13 mouse cellular contexts compared by ENCODE assay signal in genomic region chr19:56363721-56364460, GRCm38 (mm10). TPM values are rescaled to one million over a fixed set of nuclear protein-coding genes. Genes with fewer than 3 reads are reported as not detected.
DNase-seq lines count a peak whose midpoint lies in the region; ATAC-seq and TF ChIP-seq lines count a peak whose summit lies in the region.
"Had no signal": no experiment of that assay in that cellular context is flagged by ENCODE, and none has a peak within 500 bp of the region (broad histone marks: within the 10 kb centered on the region; RNA-seq: fewer than 3 reads in every experiment).

No protein-coding gene starts in this region.

- no peak overlapping the region for H3K9ac ChIP-seq in kidney, postnatal 0 days (ENCODE audit: low read depth, low read length)
- H3K9ac ChIP-seq in lung, embryonic 16.5 days (ENCODE audit: low read length), result no peak overlapping the region
- H3K9ac ChIP-seq: neural tube, embryonic 15.5 days had no signal

- peak overlapping the region; percentile 28 for H3K4me2 ChIP-seq in kidney, postnatal 0 days (ENCODE audit: low read length)
- 0 out of 2 replicates have a peak overlapping the region, but pooled peaks have one; percentile 10 for H3K4me2 ChIP-seq in lung, embryonic 16.5 days (ENCODE audit: low read depth, low read length)
- H3K4me2 ChIP-seq: neural tube, embryonic 15.5 days had no signal

- no peak overlapping the region for H3K4me3 ChIP-seq in kidney, postnatal 0 days (replicated peaks; ENCODE audit: low read depth, low read length)
- H3K4me3 ChIP-seq in lung, embryonic 16.5 days (ENCODE audit: low read length), result no peak overlapping the region
- no peak overlapping the region for H3K4me3 ChIP-seq in thymus, adult 2 months (ENCODE audit: control insufficient read depth, insufficient read depth, low read length)
- H3K4me3 ChIP-seq in cerebellum, adult 2 months (replicated peaks; ENCODE audit: insufficient read depth, low read depth, low read length), result no peak overlapping the region
- H3K4me3 ChIP-seq: embryonic facial prominence, embryonic 10.5 days; neural tube, embryonic 15.5 days had no signal

- peak; percentile 67 for DNase-seq in kidney, postnatal 0 days (ENCODE audit: low spot score)
- DNase-seq in kidney, adult 9 months, result no peak
- peak; percentile 23 for DNase-seq in B cell, adult 2 months
- peak; percentile 68 for DNase-seq in thymus, adult 2 months
- DNase-seq in layer of hippocampus, adult 9-10 months (ENCODE audit: low spot score), result no peak
- DNase-seq in cerebellum, adult 2 months, result no peak
- DNase-seq: cerebellum, adult 9-11 months; heart, postnatal 4 days; kidney, adult 8-10 months; right cerebral cortex, adult 18-20 months had no signal

- no peaks in the 10 kb centered on the region for H3K9me3 ChIP-seq in kidney, postnatal 0 days (replicated peaks; ENCODE audit: low read length)
- H3K9me3 ChIP-seq in lung, embryonic 16.5 days (ENCODE audit: control insufficient read depth, low read length), result no peaks in the 10 kb centered on the region
- H3K9me3 ChIP-seq: embryonic facial prominence, embryonic 10.5 days; neural tube, embryonic 15.5 days had no signal

- 0 out of 2 replicates have a peak, but pooled peaks cover 4% of the 10 kb centered on the region for H3K4me1 ChIP-seq in kidney, postnatal 0 days (replicated peaks; ENCODE audit: insufficient read depth, low read length)
- peaks cover 16% of the 10 kb centered on the region for H3K4me1 ChIP-seq in lung, embryonic 16.5 days (replicated peaks; ENCODE audit: control insufficient read depth, insufficient read depth, low read length)
- peaks cover 21% of the 10 kb centered on the region for H3K4me1 ChIP-seq in thymus, adult 2 months (replicated peaks; ENCODE audit: control insufficient read depth, insufficient read depth, low read length)
- no peaks in the 10 kb centered on the region for H3K4me1 ChIP-seq in cerebellum, adult 2 months (ENCODE audit: control insufficient read depth, insufficient read depth, low read length)
- H3K4me1 ChIP-seq: embryonic facial prominence, embryonic 10.5 days; neural tube, embryonic 15.5 days had no signal

- 49% methylated on average over 15 of the region's 15 CpGs for WGBS in kidney, postnatal 0 days
- 36% methylated on average over 15 of the region's 15 CpGs for WGBS in lung, embryonic 16.5 days
- WGBS in thymus, adult 2 months, result 19% methylated on average over 15 of the region's 15 CpGs
- 83% methylated on average over 15 of the region's 15 CpGs for WGBS in cerebellum, adult 2 months

- no peaks in the 10 kb centered on the region for H3K27me3 ChIP-seq in kidney, postnatal 0 days (ENCODE audit: insufficient read depth, low read length)
- no peaks in the 10 kb centered on the region for H3K27me3 ChIP-seq in lung, embryonic 16.5 days (ENCODE audit: control insufficient read depth, insufficient read depth, low read depth, low read length)
- H3K27me3 ChIP-seq in thymus, adult 2 months (ENCODE audit: control insufficient read depth, insufficient read depth, low read length), result no peaks in the 10 kb centered on the region
- no peaks in the 10 kb centered on the region for H3K27me3 ChIP-seq in cerebellum, adult 2 months (ENCODE audit: control insufficient read depth, insufficient read depth, low read length)
- H3K27me3 ChIP-seq: neural tube, embryonic 15.5 days had no signal

- no peaks in the 10 kb centered on the region for H3K36me3 ChIP-seq in kidney, postnatal 0 days (ENCODE audit: insufficient read depth, low read length)
- no peaks in the 10 kb centered on the region for H3K36me3 ChIP-seq in lung, embryonic 16.5 days (ENCODE audit: control insufficient read depth, insufficient read depth, low read length)
- no peaks in the 10 kb centered on the region for H3K36me3 ChIP-seq in thymus, adult 2 months (ENCODE audit: control insufficient read depth, insufficient read depth, low read length)
- H3K36me3 ChIP-seq: embryonic facial prominence, embryonic 10.5 days; neural tube, embryonic 15.5 days had no signal

- ATAC-seq in kidney, postnatal 0 days (replicated peaks; ENCODE audit: low FRiP score, low read depth), result no peak
- ATAC-seq in lung, embryonic 16.5 days (ENCODE audit: low read depth), result peak; percentile 69

- no peak for TF ChIP-seq POLR2A in thymus, adult 2 months (IDR thresholded peaks at IDR 0.05; ENCODE audit: control insufficient read depth, extremely low read depth, insufficient read depth, low read length, poor library complexity)
- TF ChIP-seq POLR2A in cerebellum, adult 2 months (IDR thresholded peaks at IDR 0.05; ENCODE audit: borderline replicate concordance, insufficient read depth, low read length), result no peak

- no peak for TF ChIP-seq CTCF in kidney, postnatal 0 days (IDR thresholded peaks at IDR 0.05; ENCODE audit: low read depth)
- no peak for TF ChIP-seq CTCF in thymus, adult 2 months (IDR thresholded peaks at IDR 0.05; ENCODE audit: borderline replicate concordance, control insufficient read depth, extremely low read depth, insufficient read depth, low read length, poor library complexity)
- TF ChIP-seq CTCF in cerebellum, adult 2 months (IDR thresholded peaks at IDR 0.05; ENCODE audit: borderline replicate concordance, insufficient read depth, low read depth, low read length), result no peak

- no peak overlapping the region for H3K27ac ChIP-seq in kidney, postnatal 0 days
- peak overlapping the region; percentile 41; the same call in 1 of the 2 replicates for H3K27ac ChIP-seq in lung, embryonic 16.5 days (ENCODE audit: low read length)
- peak overlapping the region; percentile 93 for H3K27ac ChIP-seq in thymus, adult 2 months (ENCODE audit: control insufficient read depth, insufficient read depth, low read length)
- H3K27ac ChIP-seq in cerebellum, adult 2 months (ENCODE audit: insufficient read depth, low read length), result no peak overlapping the region
- H3K27ac ChIP-seq: embryonic facial prominence, embryonic 10.5 days; neural tube, embryonic 15.5 days had no signal

RNA-seq across cellular contexts. Expression of gene Nrap, which starts 25.9 kb away (rescaled TPM):
- polyA plus RNA-seq in kidney, postnatal 0 days (2015; fragmentation: Nextera tagmentation; extraction: Ambion mirVana), result 0.41 and 0.42 TPM in 2 replicates
- polyA plus RNA-seq in lung, embryonic 16.5 days (2015; fragmentation: Nextera tagmentation; extraction: Ambion mirVana), result 1.1 TPM in 2 replicates
- 0.47 and 4.3 TPM in 2 replicates for polyA plus RNA-seq in thymus, adult 2 months (2012; rRNA removed)
- polyA plus RNA-seq in cerebellum, adult 2 months (2012; rRNA removed), result 0.59 and 0.74 TPM in 2 replicates

RNA-seq across cellular contexts. Expression of gene Casp7, which starts 33.0 kb away (rescaled TPM):
- 24.2 and 28.6 TPM in 2 replicates for polyA plus RNA-seq in kidney, postnatal 0 days (2015; fragmentation: Nextera tagmentation; extraction: Ambion mirVana)
- polyA plus RNA-seq in lung, embryonic 16.5 days (2015; fragmentation: Nextera tagmentation; extraction: Ambion mirVana), result 34.3 and 35.0 TPM in 2 replicates
- 19.6 and 21.3 TPM in 2 replicates for polyA plus RNA-seq in thymus, adult 2 months (2012; rRNA removed)
- 2.9 and 3.1 TPM in 2 replicates for polyA plus RNA-seq in cerebellum, adult 2 months (2012; rRNA removed)

Comparison
In these comparisons a context has a peak if more than half of its experiments do, and no peak if none do; other contexts are left out.
1. DNase-seq: peak in kidney, postnatal 0 days (single experiment), B cell, adult 2 months (2 of 2) and thymus, adult 2 months (single experiment); none in kidney, adult 9 months (single experiment), layer of hippocampus, adult 9-10 months (single experiment) and cerebellum, adult 2 months (0 of 2).
2. H3K27ac ChIP-seq: peak in lung, embryonic 16.5 days (single experiment) and thymus, adult 2 months (single experiment); none in kidney, postnatal 0 days (single experiment) and cerebellum, adult 2 months (single experiment).